Mouse (Mus musculus) retina, embryonic 14.5 days (tissue): ENCODE data around the gene Msrb3.

Experiments used
- DNase-seq: peaks from one replicate; pipeline ENCODE4 v3.0.0-alpha.2; 2015; ENCODE audit warnings: low spot score

Msrb3 gene

DNA sequence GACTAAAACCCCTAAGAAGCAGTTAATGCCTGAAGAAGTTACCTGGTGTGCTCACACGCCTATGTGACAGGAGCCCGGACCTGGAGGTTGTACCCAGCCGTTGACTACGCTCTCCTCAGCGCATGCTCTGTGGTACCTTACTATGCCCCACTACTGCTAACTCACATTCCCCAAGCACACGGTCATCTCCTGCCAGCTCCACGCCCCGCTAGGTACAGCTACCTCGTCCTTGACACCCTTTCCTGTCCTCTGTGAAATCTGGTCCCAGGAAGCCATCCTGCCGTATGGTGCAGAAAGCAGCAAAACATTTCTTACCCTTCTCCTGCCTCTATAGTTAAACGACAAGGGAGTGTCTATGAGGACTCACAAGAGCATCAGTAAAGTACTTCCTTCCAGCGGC is 37.2 kb downstream of the Msrb3 start:
- DNase-seq: no peak

GRCm38 (mm10) chr10:120861194-120861593 is 37.7 kb downstream of the Msrb3 start:
- DNase-seq: peak; percentile 33

GRCm38 (mm10) chr10:120857531-120858001 is 41.3 kb downstream of the Msrb3 start:
- DNase-seq: peak; percentile 73

DNA sequence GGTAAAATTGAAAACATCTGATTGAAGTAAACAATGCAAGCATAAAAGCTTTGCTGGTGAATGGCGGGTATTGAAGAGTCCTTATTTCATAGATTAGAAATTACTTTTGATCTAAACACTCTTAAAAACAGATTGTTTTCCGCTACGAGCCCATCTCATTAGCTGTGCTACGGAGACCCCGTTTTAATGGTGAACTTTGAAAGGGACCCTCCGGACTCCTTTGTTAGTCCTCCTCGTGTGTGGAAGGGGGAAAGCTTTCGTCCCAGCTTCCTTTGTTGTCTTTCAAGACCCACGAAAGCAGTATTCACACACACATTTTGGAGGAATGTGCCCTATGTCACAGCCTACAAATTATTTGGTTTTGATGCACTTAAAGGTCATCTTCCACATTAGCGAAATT is 44.6 kb downstream of the Msrb3 start:
- no peak for DNase-seq

GRCm38 (mm10) chr10:120853816-120854215 is 45.1 kb downstream of the Msrb3 start:
- no peak for DNase-seq

DNA sequence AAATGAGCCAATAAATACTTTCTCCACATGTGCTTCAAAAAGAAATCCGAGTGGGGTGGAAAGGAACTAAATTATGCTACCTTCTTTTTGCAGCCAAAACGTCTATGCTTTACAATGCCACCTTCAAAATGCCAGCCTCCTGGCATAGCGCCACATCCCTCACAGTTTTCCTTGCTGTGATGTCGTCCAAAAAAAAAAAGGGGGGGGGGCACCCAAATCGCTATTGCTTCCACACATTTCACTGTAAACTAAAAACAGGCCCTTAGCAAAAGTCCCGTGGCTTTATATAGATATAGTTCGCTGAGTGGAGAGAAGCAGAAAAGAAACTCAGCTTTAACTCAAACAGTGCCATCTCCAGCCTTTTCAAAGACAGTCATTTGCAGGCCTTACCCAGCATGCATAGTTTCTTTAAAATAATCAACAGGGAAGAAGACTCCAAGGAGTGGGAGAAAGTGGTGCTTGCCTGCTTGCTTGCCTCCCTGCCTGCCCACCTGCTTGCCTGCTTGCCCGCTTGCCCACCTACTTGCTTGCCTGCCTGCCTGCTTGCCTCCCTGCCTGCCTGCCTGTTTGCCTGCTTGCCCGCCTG is 47.6 kb downstream of the Msrb3 start:
- no peak for DNase-seq

DNA sequence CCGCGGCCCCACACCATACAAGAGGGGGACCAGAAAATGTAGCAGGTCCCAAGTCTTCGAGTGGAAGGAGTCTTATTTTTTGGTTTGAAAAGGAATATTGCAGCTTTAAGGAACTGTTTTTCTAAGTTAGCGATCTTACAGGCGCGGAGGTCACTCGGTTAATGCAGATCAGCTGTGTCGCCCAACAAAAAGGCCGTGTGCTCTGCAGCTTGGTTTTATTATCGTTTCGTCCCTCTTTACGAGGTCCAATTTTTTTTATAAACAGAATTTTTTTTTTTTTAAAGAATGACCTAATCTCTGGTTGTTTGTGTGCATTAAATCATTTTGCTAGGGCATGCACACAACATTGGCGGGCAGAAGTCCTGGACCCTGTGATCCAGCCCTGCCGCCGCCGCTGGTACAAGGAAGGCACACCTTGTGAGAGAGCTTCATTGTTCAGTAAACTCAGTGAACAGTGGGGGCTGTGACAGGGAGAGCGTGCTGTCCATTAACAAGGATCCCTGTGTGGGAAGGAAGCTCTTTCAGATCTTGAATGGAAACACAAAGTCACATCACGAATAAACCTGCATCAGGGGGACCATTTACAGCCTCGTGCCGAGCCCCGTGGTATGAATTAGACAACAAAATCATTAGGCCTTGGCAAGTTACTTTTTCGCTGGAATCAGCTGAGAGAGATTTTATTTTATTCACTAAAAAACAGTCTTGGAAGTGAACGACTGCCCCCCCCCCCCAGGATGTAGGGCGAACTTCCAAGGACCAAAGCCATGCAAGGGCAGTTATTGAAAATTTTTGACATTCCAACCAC is 48.3 kb downstream of the Msrb3 start:
- DNase-seq: no peak

DNA sequence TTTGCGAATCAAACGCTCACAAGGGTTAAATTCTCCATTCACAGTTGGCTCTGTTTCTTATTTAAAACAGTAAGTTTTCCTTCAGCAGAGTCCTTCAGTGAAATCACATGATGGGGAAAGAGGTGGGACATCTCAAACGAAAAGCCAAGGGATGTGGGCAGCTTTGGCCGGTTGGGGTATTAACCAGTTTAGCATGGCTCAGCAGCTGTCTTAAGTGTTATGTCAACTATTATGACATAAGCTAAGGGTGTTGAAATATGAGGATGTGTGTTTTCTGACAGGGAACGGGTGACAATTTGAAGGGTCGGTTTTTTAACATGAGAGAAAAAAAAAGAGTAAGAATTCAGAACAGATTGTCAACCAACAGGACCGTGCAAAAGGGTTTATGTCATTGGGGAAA is 50.2 kb downstream of the Msrb3 start:
- no peak for DNase-seq

GRCm38 (mm10) chr10:120847785-120848184 is 51.1 kb downstream of the Msrb3 start:
- DNase-seq: no peak

DNA sequence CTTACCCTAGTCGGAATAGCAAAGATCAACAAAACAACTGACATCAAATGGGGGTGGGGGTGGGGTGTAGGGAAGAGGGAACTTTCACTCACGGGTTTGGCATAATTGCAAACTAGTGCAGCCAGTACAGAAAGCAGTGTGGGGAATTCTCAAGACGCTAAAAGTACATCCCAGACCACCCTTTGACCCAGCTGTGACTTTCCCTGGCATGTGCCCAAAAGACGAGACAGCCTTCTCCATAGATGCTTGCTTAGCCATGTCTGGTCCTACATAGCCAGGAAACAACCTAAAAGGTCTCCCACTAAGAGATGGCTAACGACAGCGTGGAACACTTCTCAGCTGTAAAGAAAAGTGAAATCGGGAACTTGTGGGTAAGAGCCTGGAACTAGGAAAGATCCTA is 58.9 kb downstream of the Msrb3 start:
- no peak for DNase-seq

DNA sequence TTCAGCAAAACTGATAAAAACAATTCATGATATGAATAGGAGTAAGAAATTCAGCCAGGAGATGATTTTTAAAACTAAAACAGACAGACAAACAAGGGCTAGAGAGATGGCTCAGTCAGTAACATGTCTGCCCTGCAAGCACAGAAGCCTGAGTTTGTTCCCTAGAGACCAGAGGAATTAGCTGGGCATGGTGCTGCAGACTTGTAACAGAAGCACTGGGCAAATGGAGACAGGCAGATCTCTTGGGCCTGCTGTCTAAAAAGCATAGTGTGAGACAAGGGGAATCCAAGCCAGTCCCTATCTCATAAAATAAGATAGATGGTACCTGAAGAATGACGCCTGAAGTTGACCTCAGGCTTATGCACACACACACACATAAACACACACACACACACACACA is 64.4 kb downstream of the Msrb3 start:
- DNase-seq: no peak

- DNase-seq: no peak
Observed at GRCm38 (mm10) chr10:120833836-120834235, 65.1 kb downstream of the Msrb3 start.

GRCm38 (mm10) chr10:120827761-120828160 is 71.1 kb downstream of the Msrb3 start:
- no peak for DNase-seq

GRCm38 (mm10) chr10:120826795-120827669 is 71.9 kb downstream of the Msrb3 start:
- DNase-seq: no peak

- DNase-seq: no peak
Observed at GRCm38 (mm10) chr10:120826381-120826780, 72.5 kb downstream of the Msrb3 start.

DNA sequence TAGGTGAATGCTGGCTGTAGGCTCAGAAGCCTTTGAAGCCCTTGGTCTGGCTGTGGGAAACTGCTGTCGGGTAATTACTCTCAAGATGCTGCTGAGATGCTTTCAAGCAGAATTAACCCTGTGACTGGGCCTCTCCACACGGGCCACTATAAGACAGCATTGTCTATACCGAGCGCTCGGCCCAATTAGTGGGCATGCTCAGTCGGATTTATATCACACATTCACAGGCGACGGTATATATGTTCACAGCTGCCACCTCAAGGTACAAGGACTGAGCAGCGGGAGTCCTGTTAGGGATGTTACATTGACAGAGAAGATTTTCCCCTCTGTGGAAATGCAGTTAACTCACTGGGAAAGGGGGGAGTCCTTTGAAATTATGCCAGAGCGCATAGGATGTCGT is 73.3 kb downstream of the Msrb3 start:
- peak; percentile 85 for DNase-seq

GRCm38 (mm10) chr10:120821491-120822358 is 77.2 kb downstream of the Msrb3 start:
- DNase-seq: no peak

GRCm38 (mm10) chr10:120820781-120821300 is 78.1 kb downstream of the Msrb3 start:
- DNase-seq: no peak

- DNase-seq: no peak
Observed at GRCm38 (mm10) chr10:120815290-120815689, 83.6 kb downstream of the Msrb3 start.

GRCm38 (mm10) chr10:120811796-120812443 is 87.0 kb downstream of the Msrb3 start:
- no peak for DNase-seq
